Mouse (Mus musculus) lung, postnatal 10 days (tissue): ENCODE results near the gene Arl4a.
A peak's percentile ranks its signal among the peaks of the same experiment; 100 is the strongest.

Experiments used
- DNase-seq: peaks from one replicate; pipeline ENCODE4 v3.0.0; 2021

The Arl4a gene

GRCm38 (mm10) chr12:40008459-40008858, 29.4 kb downstream of the Arl4a start:
- DNase-seq, result no peak

GRCm38 (mm10) chr12:40004766-40005165, 33.1 kb downstream of the Arl4a start:
- no peak for DNase-seq

GRCm38 (mm10) chr12:39998853-39999195, 39.0 kb downstream of the Arl4a start:
- DNase-seq, result peak; percentile 12

GRCm38 (mm10) chr12:39998070-39998852, 39.6 kb downstream of the Arl4a start:
- peak; percentile 83 for DNase-seq

GRCm38 (mm10) chr12:39997651-39998050, 40.2 kb downstream of the Arl4a start:
- no peak for DNase-seq

GRCm38 (mm10) chr12:39996015-39996414, 41.8 kb downstream of the Arl4a start:
- DNase-seq, result no peak

- DNase-seq, result no peak
Measured at GRCm38 (mm10) chr12:39995609-39996008, 42.2 kb downstream of the Arl4a start.

- DNase-seq, result no peak
Measured at GRCm38 (mm10) chr12:39992767-39993302, 45.0 kb downstream of the Arl4a start.

- DNase-seq, result no peak
Measured at GRCm38 (mm10) chr12:39990830-39991780, 46.7 kb downstream of the Arl4a start.

GRCm38 (mm10) chr12:39989136-39989535, 48.7 kb downstream of the Arl4a start:
- no peak for DNase-seq

GRCm38 (mm10) chr12:39987177-39987576, 50.6 kb downstream of the Arl4a start:
- no peak for DNase-seq

GRCm38 (mm10) chr12:39985639-39986038, 52.2 kb downstream of the Arl4a start:
- no peak for DNase-seq

- DNase-seq, result no peak
Measured at GRCm38 (mm10) chr12:39979792-39980191, 58.0 kb downstream of the Arl4a start.

- no peak for DNase-seq
Measured at GRCm38 (mm10) chr12:39979066-39979465, 58.8 kb downstream of the Arl4a start.

GRCm38 (mm10) chr12:39977996-39978590, 59.7 kb downstream of the Arl4a start:
- DNase-seq, result no peak

- no peak for DNase-seq
Measured at GRCm38 (mm10) chr12:39976426-39976825, 61.4 kb downstream of the Arl4a start.

GRCm38 (mm10) chr12:39975829-39976340, 61.9 kb downstream of the Arl4a start:
- no peak for DNase-seq

- DNase-seq, result no peak
Measured at GRCm38 (mm10) chr12:39974977-39975583, 62.7 kb downstream of the Arl4a start.

- no peak for DNase-seq
Measured at GRCm38 (mm10) chr12:39974273-39974672, 63.6 kb downstream of the Arl4a start.

GRCm38 (mm10) chr12:39969500-39969899, 68.3 kb downstream of the Arl4a start:
- no peak for DNase-seq

GRCm38 (mm10) chr12:39968109-39968508, 69.7 kb downstream of the Arl4a start:
- DNase-seq, result no peak

GRCm38 (mm10) chr12:39959166-39959565, 78.7 kb downstream of the Arl4a start:
- no peak for DNase-seq
